Mouse (Mus musculus) limb, embryonic 14.5 days (tissue): ENCODE data around the gene Mrpl4. TPM values are rescaled to one million over a fixed set of nuclear protein-coding genes. Genes with fewer than 3 reads are reported as not detected.
A peak's percentile ranks its signal among the peaks of the same experiment; 100 is the strongest.

Experiments used
- ATAC-seq: fragments of 200-750 bp; cut with Nextera tagmentation; 2 replicates; pipeline ENCODE4 v1.8.0; 2017; ENCODE audit warnings: low read depth, moderate number of reproducible peaks, moderate TSS enrichment; ENCODE audit not compliant: low FRiP score
- DNase-seq: peaks from one replicate; pipeline ENCODE4 v3.0.0-alpha.2; 2015; ENCODE audit warnings: low spot score
- H3K27ac ChIP-seq: fragments of 300-500 bp; sonication (generic); replicated peaks from 2 replicates; pipeline ENCODE4 v1.5.1; 2014; ENCODE audit warnings: low read depth, mild to moderate bottlenecking, low read length, moderate library complexity, mixed read lengths
- H3K27me3 ChIP-seq: fragments of 300-500 bp; sonication (generic); 2 replicates; pipeline ENCODE4 v1.6.1; 2014; ENCODE audit warnings: low read length, mixed read lengths; ENCODE audit not compliant: control insufficient read depth, insufficient read depth
- H3K36me3 ChIP-seq: fragments of 300-500 bp; sonication (generic); 2 replicates; pipeline ENCODE4 v1.6.1; 2014; ENCODE audit warnings: mild to moderate bottlenecking, low read length, moderate library complexity, mixed read lengths; ENCODE audit not compliant: control insufficient read depth, insufficient read depth
- H3K4me1 ChIP-seq: fragments of 300-500 bp; sonication (generic); 2 replicates; pipeline ENCODE4 v1.6.1; 2014; ENCODE audit warnings: antibody characterized with exemption, low read length, mixed read lengths; ENCODE audit not compliant: control insufficient read depth, insufficient read depth
- H3K4me2 ChIP-seq: fragments of 300-500 bp; sonication (generic); replicated peaks from 2 replicates; pipeline ENCODE4 v1.6.1; 2014; ENCODE audit warnings: low read depth, mild to moderate bottlenecking, low read length, moderate library complexity; ENCODE audit not compliant: severe bottlenecking
- H3K4me3 ChIP-seq: fragments of 300-500 bp; sonication (generic); replicated peaks from 2 replicates; pipeline ENCODE4 v1.5.1; 2014; ENCODE audit warnings: low read length
- H3K9ac ChIP-seq: fragments of 300-500 bp; sonication (generic); 2 replicates; pipeline ENCODE4 v1.6.1; 2014; ENCODE audit warnings: mild to moderate bottlenecking, low read depth, low read length, moderate library complexity; ENCODE audit not compliant: severe bottlenecking
- H3K9me3 ChIP-seq: fragments of 300-500 bp; sonication (generic); 2 replicates; pipeline ENCODE4 v1.6.1; 2016; ENCODE audit warnings: low read length; ENCODE audit not compliant: control insufficient read depth
- POLR2A ChIP-seq: fragments of 200-500 bp; IDR thresholded peaks from 2 replicates; pipeline ENCODE4 v1.8.0; 2012; ENCODE audit warnings: inconsistent platforms, mild to moderate bottlenecking, moderate library complexity, borderline replicate concordance; ENCODE audit not compliant: insufficient read depth, insufficient read length; ENCODE audit errors: extremely low read depth
- WGBS: fragments of 180-500 bp; shearing (Covaris S2); extraction: QIAGEN DNeasy Blood & Tissue Kit; methylation state at CpG from one replicate; pipeline ENCODE4 v1.1.7; 2014; 5-methylcytosine and 5-hydroxymethylcytosine counted together
- polyA plus RNA-seq, 2 experiments: library from polyadenylated mRNA; depleted of rRNA in 1 of 2; stranded (reverse) in 1 of 2; unstranded in 1 of 2; fragments of >200 nt; fragmentation: Nextera tagmentation in 1 of 2; extraction: Ambion mirVana in 1 of 2; gene quantifications; 2 replicates each; pipeline versions ENCODE4 v1.2.1 to v1.2.3; 2012 to 2014

The Mrpl4 gene
- polyA plus RNA-seq, 2 experiments, result 89.0 to 115 TPM

DNA sequence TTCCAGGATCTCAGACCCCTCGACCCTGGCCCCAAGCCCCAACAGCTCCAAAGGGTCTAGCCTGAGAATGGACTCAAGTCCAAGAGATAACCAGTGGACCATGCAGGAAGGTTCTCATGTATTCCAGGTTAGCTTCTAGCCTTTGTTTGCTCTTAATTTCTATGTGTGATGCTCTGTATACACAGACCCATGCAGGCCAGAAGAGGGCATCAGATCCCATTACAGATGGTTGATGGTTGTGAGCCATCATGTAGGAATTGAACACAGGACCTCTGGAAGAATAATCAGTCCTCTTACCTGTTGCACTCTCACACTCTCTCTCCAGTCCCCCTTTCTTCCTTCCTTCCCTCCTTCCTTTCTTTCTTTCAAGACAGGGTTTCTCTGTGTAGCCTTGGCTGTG, 9.8 kb downstream of the Mrpl4 start:
- TF ChIP-seq POLR2A, result no peak
- H3K4me1 ChIP-seq, result 0 out of 2 replicates have a peak, but pooled peaks cover 8% of the 10 kb centered on the region
- H3K27ac ChIP-seq, result no peak overlapping the region
- no peak overlapping the region for H3K9ac ChIP-seq
- ATAC-seq (no peak), DNase-seq (no peak)
- H3K36me3 ChIP-seq, result peaks cover 18% of the 10 kb centered on the region
- WGBS, result 62% methylated on average over 1 of the region's 1 CpGs
- H3K27me3 ChIP-seq, result peaks cover 29% of the 10 kb centered on the region
- no peak overlapping the region for H3K4me3 ChIP-seq
- no peaks in the 10 kb centered on the region for H3K9me3 ChIP-seq
- no peak overlapping the region for H3K4me2 ChIP-seq

DNA sequence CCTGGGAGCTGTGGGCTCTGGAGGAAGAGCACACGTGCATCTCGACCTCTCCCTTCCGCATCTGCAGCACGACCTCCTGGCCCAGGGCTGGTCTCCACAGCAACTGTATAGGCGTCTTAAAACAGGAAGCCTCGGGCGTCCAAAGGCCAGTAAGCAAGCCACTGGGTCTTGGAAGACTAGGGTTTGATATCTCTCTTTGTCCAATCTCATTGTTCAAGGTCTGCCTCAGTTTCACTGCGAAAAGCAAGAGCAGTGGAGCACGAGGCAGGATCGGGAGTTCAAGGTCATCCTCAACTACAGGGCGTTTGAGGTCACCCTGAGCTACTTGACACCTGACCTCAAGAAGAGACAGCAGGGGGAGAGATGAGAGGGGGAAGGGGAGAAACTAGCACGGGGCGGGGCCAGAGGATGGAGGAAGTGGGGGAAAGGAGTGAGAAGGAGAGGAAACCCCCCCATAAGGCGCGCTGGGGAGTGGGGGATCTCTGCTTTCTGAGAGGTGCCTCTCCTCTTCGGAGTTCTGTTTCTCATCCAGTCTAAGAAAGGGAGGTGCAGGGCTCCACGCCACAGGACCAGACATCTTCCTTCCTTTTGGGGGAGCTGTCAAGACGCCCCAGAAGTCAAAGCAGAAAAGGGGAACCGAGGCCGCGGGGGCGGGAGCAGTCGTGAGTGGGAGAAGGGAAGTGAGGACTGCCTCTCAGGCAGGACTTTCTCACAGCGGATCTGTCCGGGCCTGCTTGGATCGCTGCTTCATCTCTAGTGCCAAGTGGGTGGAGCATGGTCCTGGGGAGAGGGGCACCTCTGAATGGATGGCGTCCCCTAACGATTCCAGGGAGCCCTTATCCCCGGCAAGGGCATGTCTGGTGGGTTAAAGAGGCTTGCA, 12.4 kb downstream of the Mrpl4 start:
- ATAC-seq (peak; percentile 44; the same call in 1 of the 2 replicates), DNase-seq (no peak)
- H3K4me1 ChIP-seq, result 0 out of 2 replicates have a peak, but pooled peaks cover 8% of the 10 kb centered on the region
- H3K9ac ChIP-seq, result peak overlapping the region; percentile 48
- peak overlapping the region; percentile 41 for H3K4me3 ChIP-seq
- 4% methylated on average over 29 of the region's 29 CpGs for WGBS
- peaks cover 33% of the 10 kb centered on the region for H3K27me3 ChIP-seq
- H3K9me3 ChIP-seq, result no peaks in the 10 kb centered on the region
- H3K27ac ChIP-seq, result no peak overlapping the region
- peak overlapping the region; percentile 65 for H3K4me2 ChIP-seq
- no peaks in the 10 kb centered on the region for H3K36me3 ChIP-seq
- TF ChIP-seq POLR2A, result no peak

GRCm38 (mm10) chr9:21015571-21016130, 13.1 kb downstream of the Mrpl4 start, which contains the start of gene Icam1:
Icam1 (plus strand) TSS chr9:21015985.
- no peak within 1 kb of the TSS for H3K27ac ChIP-seq
- peaks cover 33% of the 10 kb centered on the region for H3K27me3 ChIP-seq
- DNase-seq, result no peak

GRCm38 (mm10) chr9:21016331-21017176, 14.0 kb downstream of the Mrpl4 start:
- Histone ChIP-seq H3K27ac (no peak overlapping the region), H3K4me2 (peak overlapping the region; percentile 65), H3K9me3 (no peaks in the 10 kb centered on the region), H3K9ac (peak overlapping the region; percentile 48; the same call in 1 of the 2 replicates), H3K4me3 (peak overlapping the region; percentile 41), H3K4me1 (0 out of 2 replicates have a peak, but pooled peaks cover 8% of the 10 kb centered on the region), H3K27me3 (peaks cover 33% of the 10 kb centered on the region), H3K36me3 (no peaks in the 10 kb centered on the region)
- DNase-seq (no peak), ATAC-seq (no peak)
- WGBS, result 4% methylated on average over 17 of the region's 17 CpGs
- TF ChIP-seq POLR2A, result no peak

More at GRCm38 (mm10) chr9:21015571-21016130, 13.1 kb downstream of the Mrpl4 start, which contains the start of gene Icam1:
- Histone ChIP-seq H3K4me2 (peak within 1 kb of the TSS; percentile 65), H3K36me3 (no peaks in the 10 kb centered on the region), H3K4me3 (peak within 1 kb of the TSS; percentile 41), H3K9ac (peak within 1 kb of the TSS; percentile 48), H3K4me1 (0 out of 2 replicates have a peak, but pooled peaks cover 8% of the 10 kb centered on the region), H3K9me3 (no peaks in the 10 kb centered on the region)
- no peak for TF ChIP-seq POLR2A
- ATAC-seq, result peak; percentile 32; the same call in 1 of the 2 replicates
- WGBS, result 0% methylated on average over 28 of the region's 30 CpGs
